Mouse (Mus musculus) spleen, adult 2 months (tissue): ENCODE data around the gene Crb2.

Experiments
- CTCF ChIP-seq: fragments of 200-500 bp; IDR thresholded peaks from 2 replicates; pipeline ENCODE4 v1.5.1; 2011; ENCODE audit warnings: mild to moderate bottlenecking, inconsistent platforms; ENCODE audit not compliant: insufficient read depth, insufficient read length, insufficient replicate concordance; ENCODE audit errors: extremely low read depth
- POLR2A ChIP-seq: fragments of 200-500 bp; IDR thresholded peaks from 2 replicates; pipeline ENCODE4 v1.6.1; 2011; ENCODE audit warnings: low read depth, low read length, inconsistent platforms

DNA sequence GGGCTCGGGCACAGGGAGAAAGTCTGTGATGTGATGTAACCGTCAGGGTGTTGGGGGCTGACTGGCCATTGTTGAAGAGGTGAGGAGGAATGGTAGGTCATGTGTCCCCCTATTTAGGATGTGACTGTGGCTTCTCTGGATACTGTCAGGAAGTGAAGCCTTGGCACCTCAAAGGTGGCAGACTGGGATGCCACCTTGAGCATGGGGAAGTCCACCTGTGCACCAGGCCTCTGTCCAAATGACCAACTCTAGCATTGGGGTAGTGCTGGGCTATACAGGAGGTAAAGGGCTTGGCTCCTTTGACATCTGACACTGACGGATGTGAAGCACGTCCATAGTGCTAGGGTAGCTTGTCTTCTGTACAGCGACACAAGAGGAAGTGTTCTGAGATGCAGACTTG lies 36.4 kb downstream of the Crb2 start:
- TF ChIP-seq POLR2A (no peak), CTCF (no peak)
